Mouse (Mus musculus): ENCODE data around the gene Men1.
A peak's percentile ranks its signal among the peaks of the same experiment; 100 is the strongest.

Gene Men1

DNA sequence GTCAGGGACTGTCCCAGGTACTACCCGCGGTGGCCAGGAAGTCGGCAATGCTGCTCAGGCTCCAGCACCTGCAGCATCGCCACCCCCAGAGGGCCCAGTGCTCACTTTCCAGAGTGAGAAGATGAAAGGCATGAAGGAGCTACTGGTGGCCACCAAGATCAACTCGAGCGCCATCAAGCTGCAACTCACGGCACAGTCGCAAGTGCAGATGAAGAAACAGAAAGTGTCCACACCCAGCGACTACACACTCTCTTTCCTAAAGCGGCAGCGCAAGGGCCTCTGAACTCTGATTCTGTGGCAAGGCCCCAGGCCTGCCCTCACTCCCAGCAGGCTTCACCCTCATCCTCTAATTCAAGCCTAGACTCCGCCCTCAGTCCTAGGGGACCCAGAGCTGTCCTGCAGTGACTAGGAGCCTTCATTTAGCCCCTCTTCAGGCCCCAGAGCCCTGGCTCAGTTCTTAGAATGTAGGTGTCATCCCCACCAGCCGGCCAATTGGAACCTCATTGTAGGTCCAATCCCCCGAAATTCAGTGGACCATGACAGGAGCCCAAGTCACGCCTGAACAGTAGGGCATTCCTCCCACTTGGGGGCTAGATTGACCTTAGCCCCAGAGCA is 5.2 kb downstream of the Men1 start:
- peak; percentile 91 for DNase-seq

- peak; percentile 93 for DNase-seq
These were observed 6.0 kb downstream of the Men1 start, which contains the start of gene Map4k2 for GRCm38 (mm10) chr19:6340524-6341452. Gene Map4k2 (plus strand): TSS chr19:6341135.

GRCm38 (mm10) chr19:6341453-6342077 is 6.8 kb downstream of the Men1 start:
- no peak for DNase-seq

- DNase-seq = no peak
These were observed 7.6 kb downstream of the Men1 start for GRCm38 (mm10) chr19:6342276-6342933.

- DNase-seq = no peak
These were observed 8.5 kb downstream of the Men1 start for GRCm38 (mm10) chr19:6343066-6343925.

GRCm38 (mm10) chr19:6343996-6344395 is 9.2 kb downstream of the Men1 start:
- DNase-seq = no peak

DNA sequence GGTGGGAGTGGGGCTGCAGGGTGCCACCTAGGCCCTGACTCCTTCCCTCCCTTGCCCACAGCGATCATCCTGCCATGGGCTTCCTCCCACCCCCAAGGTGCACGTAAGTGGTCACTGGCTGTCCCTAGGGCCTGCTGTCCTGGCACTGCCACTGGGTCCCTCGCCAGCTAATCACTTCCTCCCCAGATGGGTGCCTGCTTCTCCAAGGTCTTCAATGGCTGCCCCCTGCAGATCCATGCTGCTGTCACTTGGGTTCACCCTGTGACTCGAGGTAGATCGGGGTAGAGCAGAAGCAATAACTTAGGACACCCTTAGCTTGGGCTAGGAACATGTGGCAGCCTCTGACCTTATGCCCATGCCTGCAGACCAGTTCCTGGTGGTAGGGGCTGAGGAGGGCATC is 11.2 kb downstream of the Men1 start:
- DNase-seq = no peak

DNA sequence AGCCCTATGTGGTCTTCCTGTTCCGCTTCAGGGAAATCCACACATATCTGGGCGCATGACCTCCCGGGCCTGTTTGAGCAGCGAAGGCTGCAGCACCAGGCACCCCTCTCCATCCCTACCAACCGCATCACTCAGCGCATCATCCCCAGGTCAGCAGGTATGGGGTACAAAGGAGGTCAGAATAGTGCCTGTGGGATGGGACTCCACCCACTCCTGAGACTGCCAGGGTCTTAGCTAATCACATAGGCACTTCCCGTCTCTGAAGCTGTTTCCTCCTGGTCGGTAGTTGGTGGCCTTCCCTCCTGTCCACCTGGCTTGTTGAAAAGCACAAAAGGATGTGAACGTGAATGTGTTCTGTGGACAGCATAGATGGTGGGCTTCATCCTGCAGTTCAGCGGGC is 11.9 kb downstream of the Men1 start:
- DNase-seq = no peak

- no peak for DNase-seq
These were observed 12.8 kb downstream of the Men1 start for GRCm38 (mm10) chr19:6347615-6348014.

GRCm38 (mm10) chr19:6348717-6349116 is 13.9 kb downstream of the Men1 start:
- no peak for DNase-seq

GRCm38 (mm10) chr19:6349215-6349983 is 14.6 kb downstream of the Men1 start:
- DNase-seq = no peak

DNA sequence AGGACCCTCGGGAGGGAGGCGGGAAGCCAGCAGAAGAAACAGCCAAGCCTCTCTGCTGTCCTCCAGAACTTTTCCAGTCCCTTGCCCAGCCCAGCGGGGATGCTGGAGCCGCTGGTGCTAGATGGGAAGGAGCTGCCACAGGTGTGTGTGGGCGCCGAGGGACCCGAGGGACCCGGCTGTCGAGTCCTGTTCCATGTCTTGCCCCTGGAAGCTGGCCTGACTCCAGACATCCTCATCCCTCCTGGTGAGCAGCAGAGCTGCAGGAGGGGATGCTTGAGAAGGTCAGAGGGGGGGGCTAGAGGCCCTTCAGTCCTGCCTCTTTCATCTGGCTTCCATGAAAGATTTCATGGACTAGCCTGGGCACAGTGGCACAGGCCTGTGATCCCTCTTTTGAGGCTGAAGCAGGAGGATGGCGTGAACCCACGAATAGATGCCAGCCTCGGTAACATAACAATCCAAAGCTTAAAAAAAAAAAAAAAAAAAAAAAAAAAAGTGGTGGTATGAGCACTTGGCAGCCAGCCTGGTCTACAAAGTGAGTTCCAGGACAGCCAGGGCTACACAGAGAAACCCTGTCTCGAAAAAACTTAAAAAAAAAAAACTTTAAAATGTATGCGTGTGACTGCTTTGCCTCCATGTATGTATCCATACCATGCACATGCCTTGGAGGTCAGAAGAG is 16.8 kb downstream of the Men1 start:
- no peak for DNase-seq

- no peak for DNase-seq
These were observed 17.3 kb downstream of the Men1 start for GRCm38 (mm10) chr19:6352107-6352505.

DNA sequence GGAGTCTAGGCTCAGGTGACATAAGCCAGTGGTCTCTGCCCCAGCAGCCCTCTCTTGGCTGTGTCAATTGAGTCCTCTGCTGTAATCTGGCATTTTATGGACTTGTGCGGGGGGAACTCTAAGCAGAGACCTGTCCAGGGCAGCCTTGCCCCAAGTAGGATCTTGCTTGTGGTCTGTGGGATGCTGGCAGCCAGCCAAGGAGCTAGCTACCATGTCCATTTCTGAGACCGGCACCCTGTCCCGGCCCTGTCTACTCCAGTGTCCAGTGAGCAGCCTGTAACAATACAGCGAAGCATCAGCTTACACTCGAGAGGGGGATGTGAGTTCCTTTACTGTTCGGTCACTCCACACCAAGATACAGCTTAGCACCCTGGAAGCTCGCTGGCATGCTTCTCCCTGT is 19.3 kb downstream of the Men1 start:
- no peak for DNase-seq

GRCm38 (mm10) chr19:6361291-6361690 is 26.5 kb downstream of the Men1 start:
- no peak for DNase-seq

GRCm38 (mm10) chr19:6363091-6363410 is 28.3 kb downstream of the Men1 start:
- DNase-seq = no peak

GRCm38 (mm10) chr19:6363411-6364240 is 28.8 kb downstream of the Men1 start, which contains the start of gene Sf1:
Gene Sf1 (plus strand): TSS chr19:6363690.
- DNase-seq = peak; percentile 100

DNA sequence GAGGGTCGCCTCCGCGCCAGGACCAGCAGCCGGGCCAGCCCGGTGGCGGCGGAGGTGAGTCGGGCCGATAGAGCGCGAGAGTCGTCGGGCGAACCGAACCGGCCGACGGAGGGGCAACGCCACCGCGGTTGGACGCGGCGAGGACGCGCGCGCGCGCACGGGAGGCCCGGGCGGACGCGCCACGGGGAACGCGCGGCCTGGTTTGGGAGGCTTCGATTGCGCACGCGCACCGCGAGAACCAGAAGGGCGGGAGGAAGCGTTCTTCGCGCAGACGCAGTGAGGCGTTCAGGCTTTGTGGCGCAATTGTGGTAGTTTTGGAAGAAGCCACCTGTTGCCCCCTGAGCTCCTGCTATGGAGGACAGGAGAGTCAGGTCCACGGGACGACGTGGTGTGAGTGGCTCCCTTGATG is 29.5 kb downstream of the Men1 start:
- DNase-seq = peak; percentile 92

- DNase-seq = no peak
These were observed 30.1 kb downstream of the Men1 start for GRCm38 (mm10) chr19:6364842-6365241.

GRCm38 (mm10) chr19:6370175-6370574 is 35.4 kb downstream of the Men1 start:
- DNase-seq = no peak
